Mouse (Mus musculus) spleen, postnatal 10 days (tissue): ENCODE results near the gene Bmp8a.
"Not testable (repeated sequence)": the region's sequence is repeated elsewhere in the genome, so short reads cannot be mapped to it uniquely, and the experiment has no call there.

Source experiments
- DNase-seq, 2 experiments: peaks; one replicate each; pipeline ENCODE4 v3.0.0; 2021 to 2022; ENCODE audit warnings: low spot score in 2 of 2

The Bmp8a gene

DNA sequence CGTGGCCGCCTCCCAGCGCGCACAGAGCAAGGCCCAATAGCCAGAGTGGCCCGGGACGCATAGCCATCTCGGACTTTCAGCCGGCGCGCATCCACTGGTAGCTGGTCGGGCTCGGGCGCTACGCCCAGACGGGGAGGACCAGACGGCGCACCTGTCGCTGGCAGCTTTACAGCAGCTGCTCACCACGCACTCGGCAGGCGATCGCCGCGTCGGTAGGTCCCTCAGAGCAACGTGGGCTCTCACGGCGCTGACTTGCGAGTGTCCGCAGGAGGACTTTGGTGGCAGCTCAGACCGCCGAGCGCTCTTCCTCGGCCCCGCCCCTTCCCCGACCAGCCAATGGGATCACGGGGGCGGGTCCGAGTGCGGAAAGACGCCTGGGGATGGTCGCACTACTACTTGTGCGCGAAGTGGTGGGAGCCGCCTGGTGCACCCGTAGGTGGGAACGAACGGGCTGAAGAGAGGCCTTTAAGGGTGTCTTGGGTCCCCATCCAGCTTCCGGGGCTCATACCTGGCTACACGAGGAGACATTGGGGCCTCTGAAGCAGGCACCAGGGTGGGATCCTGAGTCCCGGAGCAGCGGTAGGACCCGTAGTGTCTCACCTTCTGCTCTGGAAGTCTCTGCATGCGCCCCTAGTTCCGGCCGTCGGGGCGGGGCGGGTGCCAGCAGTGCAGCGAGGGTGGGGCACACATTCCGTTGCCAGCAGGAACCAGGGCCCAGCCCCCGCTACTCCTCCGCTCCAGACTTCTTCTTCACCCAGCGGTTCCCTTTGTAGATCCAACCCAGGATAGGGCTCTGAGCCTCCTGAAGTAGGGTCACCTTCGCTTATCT lies at the start of gene Bmp8a:
Bmp8a (minus strand) TSS at position 611 of the 829 bp plus-strand sequence.
- peak; percentile 38 to 77 for DNase-seq

DNA sequence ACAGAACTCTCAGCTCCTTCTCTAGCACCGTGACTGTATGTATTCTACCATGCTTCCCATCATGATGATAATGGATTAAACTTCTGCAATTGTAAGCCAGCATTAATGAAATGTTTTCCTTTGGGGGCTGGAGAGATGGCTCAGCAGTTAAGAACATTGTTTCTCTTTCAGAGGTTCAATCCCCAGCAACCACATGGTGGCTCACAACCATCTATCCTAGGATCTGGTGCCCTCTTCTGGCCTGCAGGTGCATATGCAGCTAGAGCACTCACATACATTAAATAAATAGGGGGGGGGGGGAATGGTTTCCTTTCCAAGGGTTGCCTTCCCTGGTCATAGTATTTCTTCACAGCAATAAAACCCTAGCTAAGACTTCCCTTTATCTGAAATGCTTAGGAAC lies 49.1 kb upstream of the Bmp8a start:
- peak in 1 of 2 experiments; percentile 61 for DNase-seq

DNA sequence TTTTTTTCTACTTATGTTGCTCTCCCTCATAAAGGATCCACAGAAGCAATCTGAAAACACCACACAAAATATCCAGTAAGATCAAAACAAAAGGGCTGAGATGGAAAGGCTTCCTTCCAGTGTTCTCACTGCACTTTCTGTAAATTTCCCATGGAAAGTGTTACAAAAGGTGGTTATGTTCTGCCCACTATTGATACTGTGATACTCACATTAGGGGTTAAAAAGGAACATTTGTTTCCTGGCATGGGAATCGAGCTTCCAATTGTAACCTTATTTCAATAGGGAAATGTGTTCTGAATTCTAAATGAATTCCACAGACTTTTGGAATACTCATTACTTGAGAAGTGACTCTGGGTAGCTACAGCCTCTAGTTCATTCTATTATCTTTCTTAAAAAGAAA lies 42.0 kb upstream of the Bmp8a start:
- DNase-seq: no peak

- no peak for DNase-seq
Observed at GRCm38 (mm10) chr4:123383173-123383572, 40.1 kb upstream of the Bmp8a start.

GRCm38 (mm10) chr4:123382051-123382450 lies 39.0 kb upstream of the Bmp8a start:
- no peak for DNase-seq

GRCm38 (mm10) chr4:123381598-123381997 lies 38.5 kb upstream of the Bmp8a start:
- no peak for DNase-seq

- no peak for DNase-seq
Observed at GRCm38 (mm10) chr4:123376031-123376430, 33.0 kb upstream of the Bmp8a start.

DNA sequence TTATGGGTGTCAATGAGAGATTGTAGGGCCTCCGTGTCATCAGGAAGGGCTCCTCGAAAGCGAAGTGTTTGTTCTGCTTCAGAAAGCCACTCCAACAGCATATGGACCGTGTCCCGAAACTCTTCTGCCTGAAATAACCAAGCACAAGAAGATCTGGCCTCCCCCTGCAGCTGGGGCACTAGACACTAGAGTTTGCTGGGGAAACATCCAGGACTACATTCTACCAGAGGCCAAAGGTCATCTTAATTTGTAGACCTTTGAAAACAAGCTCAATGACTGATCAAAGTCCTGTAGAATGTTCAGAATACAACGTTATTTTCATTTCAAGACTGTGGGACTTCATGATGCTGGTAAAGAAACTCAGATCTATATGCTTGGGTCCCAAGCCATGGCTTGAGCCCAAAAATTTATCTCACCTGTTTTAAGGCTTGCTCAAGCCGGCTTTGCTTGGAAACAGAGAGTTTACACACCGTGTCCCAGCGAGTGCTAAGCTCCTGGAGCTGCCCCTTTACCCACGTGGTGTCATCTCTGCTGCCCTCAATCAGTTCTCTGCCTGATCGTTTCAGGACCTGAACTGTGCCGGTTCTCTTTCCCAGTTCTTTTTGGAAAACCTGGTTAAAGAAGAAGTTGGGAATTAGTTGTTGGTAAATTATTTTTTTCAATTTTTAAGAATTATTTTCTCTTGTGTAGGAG lies 31.4 kb upstream of the Bmp8a start:
- DNase-seq: no peak

DNA sequence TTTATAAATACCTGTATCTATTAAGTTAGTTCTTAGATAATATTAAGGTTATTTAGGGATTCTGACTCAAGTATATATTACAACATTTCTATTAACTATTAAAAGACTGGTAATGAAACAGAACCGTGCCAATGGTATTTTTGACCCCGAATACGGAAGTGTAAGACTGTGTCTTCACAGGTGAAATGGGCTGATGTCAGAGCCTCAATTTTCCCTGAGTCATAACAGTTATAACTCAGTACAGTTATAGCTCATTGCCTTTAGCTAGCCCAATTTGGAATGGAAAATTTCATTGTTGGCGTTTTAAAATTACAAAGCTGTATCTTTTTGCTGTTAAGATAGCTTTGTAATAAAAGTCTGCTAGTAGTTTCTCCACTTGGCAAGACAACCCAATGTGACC lies 20.5 kb upstream of the Bmp8a start:
- DNase-seq: no peak

GRCm38 (mm10) chr4:123360771-123361170 lies 17.7 kb upstream of the Bmp8a start:
- no peak for DNase-seq

- DNase-seq: no peak
Observed at GRCm38 (mm10) chr4:123358613-123359012, 15.6 kb upstream of the Bmp8a start.

DNA sequence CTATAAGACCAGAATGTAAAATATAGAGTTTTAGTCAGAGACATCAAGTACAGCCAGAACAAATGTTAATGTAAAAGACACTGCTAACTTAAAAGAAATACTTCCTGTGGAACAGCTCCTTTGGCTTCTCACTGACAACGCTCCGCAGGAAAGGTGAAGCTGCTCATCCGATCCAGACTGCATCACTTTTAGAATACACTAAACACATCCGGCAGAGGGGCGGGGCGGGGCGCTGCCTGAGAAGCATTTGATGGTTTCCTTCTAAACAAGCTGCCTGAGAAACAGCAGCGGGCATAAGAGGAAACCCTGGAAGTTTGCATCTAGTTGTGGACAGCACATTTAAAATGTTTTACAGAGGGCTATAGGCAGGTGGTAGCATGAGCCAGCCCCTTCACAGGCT lies 12.9 kb upstream of the Bmp8a start:
- no peak for DNase-seq

DNA sequence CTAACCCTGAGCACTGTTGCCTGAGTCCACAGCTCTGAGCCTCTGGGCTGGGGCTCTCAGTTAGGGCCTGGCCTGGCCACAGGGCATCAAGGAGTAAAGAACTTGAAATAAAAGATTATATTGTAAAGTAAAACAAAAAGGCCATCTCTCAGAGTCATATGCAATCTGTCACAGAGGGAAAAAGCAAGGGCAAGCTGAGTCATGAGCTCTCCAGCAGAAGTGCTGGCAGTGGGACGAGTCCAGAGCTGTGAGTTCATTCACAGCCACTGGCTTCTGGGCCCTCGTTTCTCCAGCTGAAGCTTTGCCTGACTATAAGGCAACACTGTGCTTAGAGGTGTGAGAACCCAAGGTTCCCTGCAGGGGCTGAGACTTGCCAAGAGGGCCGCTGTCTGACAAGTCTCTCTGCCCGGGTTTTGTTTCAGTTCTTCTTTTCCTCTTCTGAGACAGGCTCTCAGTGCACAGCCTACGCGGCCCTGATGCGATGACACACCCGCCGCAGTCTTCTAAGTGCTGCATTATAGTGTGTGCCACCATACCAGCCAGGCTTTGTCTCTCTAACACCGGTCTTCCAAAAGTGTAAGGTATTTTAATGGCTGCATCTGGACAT lies 10.3 kb upstream of the Bmp8a start:
- peak in 1 of 2 experiments; percentile 36 for DNase-seq

- no peak for DNase-seq
Observed at GRCm38 (mm10) chr4:123343471-123343789, 378 bp upstream of the Bmp8a start.

DNA sequence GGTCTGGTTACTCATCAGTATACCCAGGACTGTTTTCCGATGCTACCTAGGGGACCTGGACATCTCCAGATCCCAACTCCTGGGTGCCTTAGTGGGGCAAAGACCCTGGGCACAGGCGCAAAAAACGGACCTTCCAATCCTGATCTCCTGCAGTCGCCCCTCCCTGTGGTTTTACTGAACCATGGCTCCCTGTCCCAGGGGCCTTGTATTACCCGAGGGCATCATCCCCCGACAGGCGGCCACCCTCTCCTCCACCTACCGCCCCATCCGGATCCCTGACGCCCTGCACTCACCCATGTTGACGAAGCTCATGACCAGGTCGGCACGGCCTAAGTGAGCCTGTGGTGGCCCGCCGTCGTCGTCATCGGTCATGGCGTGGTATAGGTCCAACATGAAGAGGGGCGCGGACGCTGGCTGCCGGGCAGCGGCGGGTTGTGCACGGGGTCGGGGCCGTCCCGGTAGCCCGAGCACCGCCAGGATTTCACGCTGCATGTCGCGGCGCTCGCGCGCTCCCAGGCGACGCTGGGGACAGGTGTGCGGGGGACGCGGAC lies 886 bp downstream of the Bmp8a start:
- DNase-seq: peak in 1 of 2 experiments; percentile 25

DNA sequence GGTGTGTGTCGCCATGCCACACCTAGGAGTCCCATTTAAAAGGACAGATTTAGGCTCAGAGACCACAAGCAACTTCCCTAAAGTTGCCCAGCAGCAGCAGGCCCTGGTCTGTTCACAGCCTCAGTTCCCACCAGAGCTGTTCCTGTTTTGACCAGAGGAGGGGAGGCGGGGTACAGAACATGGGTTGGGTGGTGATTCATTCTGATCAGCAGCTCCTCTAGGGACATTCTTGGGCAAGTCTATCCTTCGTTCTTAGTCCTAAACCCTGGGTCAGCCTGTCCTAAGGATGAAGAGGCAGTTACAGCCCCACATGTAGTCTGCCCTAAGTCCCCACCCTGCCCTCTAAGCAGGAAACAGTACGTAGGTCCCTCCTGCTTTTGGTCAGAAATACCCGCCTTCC lies 2.8 kb downstream of the Bmp8a start:
- no peak for DNase-seq

DNA sequence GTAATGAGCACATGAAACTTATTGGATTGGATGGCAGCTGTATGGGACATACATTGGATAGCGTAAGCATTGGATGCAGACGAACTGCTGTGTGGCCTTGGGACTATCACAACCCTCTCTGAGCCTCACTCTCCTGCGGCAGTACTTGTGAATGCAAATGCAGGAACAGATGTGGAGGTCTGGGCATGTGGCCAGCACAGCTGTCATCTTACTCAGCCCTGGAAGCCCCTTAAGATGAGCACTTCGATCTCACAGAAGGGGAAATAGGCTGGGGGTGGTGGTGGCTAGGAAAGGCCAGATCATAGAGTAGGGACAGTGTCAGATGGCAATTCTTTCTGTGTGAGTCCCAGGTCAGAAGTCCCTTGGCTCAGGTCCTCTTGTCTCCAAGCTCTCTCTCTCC lies 5.4 kb downstream of the Bmp8a start:
- DNase-seq: no peak

DNA sequence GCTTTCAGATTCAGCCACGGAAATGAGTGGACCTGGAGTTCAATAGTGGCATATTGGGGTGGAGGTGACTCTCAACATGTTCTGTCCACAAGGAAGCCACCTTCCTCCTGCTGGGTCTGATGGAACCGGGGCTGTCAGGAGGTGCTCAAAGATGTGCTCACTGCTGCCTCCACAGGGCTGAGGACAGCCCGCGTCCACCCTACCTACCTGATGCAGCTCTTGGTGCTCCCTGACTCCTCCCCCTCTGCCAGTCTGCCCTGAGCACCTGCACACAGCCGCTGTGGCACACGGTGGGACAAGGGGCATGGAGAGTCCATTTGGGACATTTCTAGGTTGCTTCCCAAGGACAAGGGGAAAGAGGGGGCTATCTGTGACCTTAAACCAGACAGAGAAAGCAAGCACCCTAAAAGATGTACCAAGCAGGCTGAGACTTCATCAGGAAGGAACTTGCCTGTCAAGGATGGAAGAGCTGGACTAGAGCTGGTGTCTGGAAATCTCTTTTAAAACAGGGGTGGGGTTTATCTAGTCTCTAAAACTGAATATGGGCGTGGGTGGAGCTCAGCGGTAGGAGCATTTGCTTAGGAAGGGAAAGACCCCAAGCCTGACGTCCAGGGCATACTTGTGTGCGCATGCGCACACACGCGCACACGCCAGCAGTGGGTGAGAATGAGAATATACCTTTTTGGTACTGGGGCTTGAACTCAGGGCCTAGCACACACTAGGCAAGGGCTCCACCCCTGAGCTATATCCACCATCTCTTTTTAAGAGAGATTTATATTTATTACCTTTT lies 7.1 kb downstream of the Bmp8a start:
- DNase-seq: no peak

DNA sequence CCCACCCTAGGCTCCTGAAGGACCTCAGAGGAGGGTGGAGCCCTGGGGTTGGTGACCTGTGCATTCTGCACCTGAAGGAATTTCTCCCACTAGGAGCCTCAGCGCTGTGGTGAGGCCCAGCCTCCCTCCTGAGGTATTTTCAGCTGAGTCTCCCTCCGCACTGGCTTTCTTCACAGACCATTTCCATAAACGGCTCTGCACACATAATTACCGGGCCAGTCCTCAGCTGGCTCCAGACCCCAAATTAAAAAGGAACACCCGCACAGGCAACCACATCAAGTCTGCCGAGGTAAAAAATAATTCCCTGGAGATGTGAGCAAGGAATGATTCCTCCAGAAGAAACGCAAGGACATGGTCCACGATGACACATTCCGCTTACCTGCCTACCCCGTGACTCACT lies 7.8 kb downstream of the Bmp8a start:
- not testable (repeated sequence) for DNase-seq

DNA sequence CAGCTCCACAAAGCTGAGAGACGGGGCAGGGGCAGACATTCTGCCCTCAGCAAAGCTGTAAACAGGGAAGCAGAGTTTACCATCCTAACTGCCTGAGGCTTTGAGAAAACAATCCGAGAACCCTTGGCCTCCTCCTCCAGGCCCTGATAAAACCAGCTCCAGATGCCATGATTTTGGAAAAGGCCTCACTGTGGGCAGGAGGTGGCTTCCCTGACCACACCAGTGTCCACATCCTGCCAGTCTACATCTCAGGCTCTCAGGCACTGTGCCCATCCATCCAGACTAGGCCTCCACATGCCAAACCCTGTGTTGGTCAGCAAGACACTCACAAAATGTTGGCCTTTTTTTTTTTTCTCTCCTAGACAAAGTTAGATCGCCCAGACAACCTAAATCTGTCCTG lies 8.9 kb downstream of the Bmp8a start:
- DNase-seq: no peak

- DNase-seq: no peak
Observed at GRCm38 (mm10) chr4:123333151-123333550, 9.9 kb downstream of the Bmp8a start.

DNA sequence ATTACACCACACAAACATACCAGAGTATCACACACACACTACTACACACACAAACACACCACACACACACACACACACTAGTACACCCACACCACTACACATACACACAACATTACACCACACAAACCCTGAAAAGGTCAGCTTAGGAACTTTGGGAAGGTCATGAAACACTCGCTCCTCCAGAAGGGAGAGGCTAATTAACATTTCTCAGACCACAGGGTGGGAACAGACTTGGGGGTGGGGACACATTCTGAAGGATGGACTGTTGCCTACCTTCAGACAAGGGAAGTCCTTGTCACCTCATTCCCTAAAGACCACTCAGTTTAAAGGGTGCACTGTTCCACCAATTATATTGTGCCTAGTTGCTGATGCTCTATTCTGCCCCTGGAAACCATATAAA lies 11.1 kb downstream of the Bmp8a start:
- DNase-seq: not testable (repeated sequence)
